Mouse (Mus musculus): ENCODE results near the gene Dnm1.
"Not testable (repeated sequence)": the region's sequence is repeated elsewhere in the genome, so short reads cannot be mapped to it uniquely, and the experiment has no call there.

Dnm1 gene

DNA sequence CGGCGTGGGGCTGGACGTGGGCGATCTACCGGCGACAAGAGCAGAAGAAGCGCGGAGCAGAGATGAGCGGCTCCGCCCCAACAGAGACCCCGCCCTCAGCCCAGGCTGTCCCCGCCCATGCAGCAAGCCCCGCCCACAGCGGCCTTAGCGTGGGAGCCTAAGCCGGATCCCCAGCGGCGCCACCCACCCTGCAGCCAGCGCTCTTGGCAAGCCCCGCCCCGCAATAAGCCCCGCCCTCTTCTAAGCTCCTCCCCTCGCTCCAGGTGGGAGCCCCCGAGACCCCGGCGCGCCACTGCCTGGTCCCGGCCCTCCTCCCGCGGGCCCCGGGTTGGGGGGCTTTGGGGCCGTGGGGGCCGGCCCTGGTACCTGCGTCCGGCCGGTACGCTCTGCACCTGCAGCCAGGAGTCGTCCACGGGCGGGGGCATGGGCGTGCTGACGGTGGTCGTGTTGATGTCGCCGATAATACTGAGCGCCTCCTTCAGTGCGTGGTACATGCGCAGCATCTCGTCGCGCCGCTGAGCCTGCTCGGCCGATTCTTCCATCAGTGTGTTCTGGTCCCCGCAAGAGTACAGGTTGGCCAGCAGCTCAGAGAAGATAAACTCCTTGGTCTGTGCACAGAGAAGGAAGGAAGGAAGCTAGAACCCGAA, 40.7 kb downstream of the Dnm1 start:
- DNase-seq (ENCODE audit: low read depth, low spot score) = no peak

DNA sequence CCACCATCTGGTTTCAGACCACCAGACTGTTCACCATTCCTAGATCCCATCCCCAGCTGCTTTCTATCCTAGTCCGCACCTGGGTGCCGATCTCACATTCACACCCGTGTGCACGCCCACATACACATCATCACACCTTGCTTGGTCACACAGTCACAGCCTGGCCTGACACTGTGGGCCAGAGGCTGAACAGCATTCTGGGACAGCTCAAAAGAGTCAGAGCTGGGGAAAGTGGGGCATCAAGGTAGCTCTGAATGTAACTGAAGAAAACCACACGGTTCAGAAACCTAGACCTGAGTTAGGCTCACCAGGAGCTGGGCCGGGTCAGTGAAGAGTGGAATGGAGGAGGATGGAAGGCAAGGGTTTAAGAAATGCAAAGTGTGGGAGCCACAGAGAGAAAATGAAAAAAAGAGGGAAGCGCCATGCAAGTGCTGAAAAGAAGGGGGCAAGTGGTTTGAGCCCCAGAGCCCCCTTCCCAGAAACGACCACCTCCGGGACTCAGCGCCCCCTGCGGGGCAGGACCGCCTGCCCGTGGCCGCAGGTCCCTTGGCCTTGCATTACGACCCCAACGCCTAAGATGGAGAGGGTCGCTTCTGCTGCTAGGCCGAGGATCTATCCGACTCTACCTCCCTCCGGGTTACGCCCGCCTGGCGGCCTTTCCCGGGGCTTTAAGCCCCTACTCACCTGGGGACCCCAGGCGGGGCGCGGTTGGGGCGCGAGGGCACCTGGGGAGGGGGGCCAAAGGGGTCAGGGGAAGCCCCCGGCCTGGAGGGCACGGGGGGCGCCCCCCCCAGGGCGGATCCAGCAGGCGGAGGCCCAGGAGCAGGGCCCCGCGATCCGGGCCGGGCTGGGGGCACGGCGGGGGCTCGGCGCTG, 41.5 kb downstream of the Dnm1 start:
- DNase-seq (ENCODE audit: low read depth, low spot score) = no peak

DNA sequence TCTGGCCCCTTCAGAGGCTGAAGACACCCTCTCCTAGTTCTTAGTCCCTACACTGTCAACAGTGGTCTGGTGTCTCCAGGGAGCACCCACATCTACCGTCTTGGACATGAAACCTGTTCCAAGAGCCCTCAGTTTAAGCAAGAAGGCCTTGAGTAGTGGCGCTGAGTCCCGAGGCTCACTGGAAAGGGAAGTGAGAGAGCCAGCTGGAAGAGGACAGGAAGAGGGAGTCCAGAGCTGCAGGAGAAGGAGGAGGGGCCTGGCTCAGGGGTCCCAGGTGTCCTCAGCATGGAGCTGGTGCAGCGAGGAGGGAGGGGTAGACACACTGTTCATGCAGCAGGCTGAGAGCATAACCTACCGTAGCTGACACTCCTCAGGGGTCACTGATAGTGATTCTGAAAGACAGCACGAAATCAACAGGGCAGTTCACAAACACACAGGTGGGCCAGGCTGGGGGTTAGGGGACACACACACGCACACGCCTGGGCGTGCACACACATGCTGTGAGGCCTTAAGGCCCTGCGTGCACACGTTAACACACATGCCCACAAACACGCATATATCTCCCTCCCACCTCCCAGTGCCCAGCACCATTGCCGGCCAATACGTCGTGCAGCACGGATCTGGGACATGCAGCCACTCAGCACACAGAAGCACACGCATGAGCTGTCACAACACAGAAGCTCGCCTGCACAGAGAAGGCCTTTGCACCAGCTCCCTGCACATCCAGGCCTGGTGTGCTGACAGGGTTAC, 42.9 kb downstream of the Dnm1 start:
- DNase-seq (ENCODE audit: low read depth, low spot score) = no peak

DNA sequence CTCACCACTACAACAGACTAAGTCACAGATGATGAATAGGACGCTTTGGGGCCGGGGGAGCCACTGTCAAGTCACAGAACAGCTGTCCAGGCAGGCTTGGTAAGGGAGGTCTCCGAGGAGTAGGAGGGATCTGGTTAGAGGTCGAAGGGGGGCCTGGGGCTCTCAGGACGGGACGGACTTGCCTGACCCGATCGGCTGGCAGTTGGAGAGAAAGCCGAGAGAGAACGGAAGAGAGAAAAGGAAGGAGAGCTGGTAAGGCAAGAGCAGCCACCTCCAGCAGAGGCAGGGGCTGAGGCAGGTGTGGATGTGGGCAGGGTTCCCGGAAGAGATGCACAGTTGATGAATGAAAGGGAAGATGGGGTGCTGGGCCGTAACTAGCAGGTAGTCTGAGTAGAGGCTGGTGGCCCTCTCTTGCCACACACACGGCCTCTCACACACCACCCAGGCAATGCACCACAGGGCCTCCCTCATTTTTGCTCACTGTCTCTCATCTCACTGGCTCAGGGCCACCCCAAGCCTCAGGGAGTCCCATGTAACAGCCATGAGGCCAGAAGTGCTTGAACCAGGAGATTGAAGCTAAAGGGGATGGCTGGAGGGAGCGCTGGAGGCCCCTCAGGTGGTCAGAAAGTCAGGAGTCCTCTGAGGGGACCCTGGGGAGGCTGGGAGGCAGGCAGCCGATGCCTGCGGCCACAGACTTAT, 44.1 kb downstream of the Dnm1 start:
- DNase-seq (ENCODE audit: low read depth, low spot score) = no peak

DNA sequence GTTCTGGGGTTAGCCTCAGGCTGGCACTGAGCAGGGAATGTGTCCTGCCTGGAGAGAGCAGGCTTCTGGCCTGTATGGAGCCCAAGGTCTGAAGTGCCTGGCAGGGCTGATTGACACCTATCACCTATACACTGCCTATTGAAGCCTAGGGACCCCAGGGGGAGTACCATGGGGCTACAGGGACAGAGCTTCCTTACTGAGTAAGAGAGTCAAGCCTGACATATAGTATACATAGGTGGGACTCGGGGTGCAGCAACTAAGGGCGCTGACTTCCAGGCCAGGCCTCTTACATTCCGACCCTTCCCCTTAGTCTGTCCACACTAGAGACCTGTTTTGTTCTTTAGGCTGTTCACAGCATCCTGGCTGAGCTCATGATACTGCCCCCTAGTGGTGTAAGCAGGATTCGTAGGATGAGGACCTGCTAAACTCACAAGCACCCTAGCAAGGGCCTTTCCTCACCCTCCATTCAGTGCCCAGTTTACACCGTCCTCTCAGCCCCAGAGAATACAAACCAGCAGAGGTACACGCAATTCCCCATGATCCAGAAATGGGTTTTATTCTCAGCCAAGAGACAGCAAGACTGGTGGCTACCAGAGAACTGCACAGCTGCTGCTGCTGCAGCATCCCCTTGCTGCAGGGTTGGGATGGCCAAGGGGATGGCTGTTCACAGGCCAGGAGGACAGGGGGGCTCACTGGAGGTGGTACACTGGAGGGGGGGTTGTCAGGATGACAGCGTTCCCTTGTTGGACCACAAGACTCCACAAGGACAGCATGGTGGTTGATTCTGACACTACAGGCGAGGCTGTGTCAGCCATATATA, 45.0 kb downstream of the Dnm1 start:
- no peak for DNase-seq (ENCODE audit: low read depth, low spot score)

DNA sequence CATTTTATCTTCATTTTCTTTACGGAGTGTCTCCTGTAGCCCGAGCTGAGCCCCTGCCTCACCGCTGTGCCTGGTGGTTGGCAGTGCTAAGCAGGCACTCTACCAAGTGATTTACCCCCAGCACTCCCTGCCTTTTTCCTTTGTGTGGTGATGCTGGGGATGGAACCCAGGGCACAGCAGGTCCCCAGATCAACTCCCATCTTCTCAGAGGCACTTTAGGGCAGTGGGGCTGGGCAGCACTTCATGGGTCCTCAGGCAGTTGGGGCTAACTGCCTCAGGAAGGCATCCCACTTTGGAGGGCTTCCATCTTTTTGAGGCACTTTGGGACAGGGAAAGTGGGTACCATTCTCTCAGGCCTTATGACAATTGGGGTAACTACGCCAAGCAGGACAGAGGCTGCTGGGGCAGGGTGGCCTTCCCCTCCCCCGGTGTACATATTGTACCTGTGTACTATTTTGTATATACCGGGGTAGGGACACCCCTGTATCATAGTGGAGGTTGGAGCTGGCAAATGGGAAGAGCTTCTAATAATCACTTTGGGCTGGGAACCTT, 45.8 kb downstream of the Dnm1 start:
- no peak for DNase-seq (ENCODE audit: low read depth, low spot score)

DNA sequence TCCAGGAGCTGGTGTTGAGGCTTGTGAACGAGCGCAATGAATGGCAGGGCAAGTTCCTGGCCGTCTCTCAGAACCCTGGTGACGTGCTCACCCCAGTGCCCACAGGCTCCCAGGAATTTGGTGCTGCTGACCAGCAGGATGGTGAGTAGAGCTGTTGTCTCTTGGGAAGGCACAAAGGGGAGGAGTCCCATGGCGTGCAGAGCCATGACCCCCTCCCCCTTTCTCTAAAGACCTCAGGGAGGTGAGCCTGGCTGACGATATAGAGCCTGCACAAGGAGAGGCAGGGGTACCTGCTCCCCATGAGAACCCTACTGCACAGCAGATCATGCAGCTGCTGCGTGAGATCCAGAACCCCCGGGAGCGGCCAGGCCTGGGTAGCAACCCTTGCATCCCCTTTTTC, 47.0 kb downstream of the Dnm1 start:
- no peak for DNase-seq (ENCODE audit: low read depth, low spot score)

DNA sequence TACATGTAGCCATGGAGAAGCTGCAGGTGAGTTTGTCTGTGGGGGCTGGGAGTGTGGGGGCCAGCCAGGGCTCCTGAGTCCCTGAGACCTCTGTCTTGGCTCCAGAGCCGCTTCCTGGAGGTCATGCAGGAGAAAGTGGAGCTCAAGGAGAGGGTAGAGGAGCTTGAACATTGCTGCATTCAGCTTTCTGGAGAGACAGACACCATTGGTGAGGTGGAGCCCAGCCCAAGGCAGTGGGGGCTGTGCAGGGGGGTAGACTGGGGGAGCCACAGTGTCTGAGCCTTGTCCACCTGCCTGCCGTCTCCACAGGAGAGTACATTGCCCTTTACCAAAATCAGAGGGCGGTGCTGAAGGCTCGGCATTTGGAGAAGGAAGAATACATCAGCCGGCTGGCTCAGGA, 47.5 kb downstream of the Dnm1 start:
- DNase-seq (ENCODE audit: low read depth, low spot score) = no peak

DNA sequence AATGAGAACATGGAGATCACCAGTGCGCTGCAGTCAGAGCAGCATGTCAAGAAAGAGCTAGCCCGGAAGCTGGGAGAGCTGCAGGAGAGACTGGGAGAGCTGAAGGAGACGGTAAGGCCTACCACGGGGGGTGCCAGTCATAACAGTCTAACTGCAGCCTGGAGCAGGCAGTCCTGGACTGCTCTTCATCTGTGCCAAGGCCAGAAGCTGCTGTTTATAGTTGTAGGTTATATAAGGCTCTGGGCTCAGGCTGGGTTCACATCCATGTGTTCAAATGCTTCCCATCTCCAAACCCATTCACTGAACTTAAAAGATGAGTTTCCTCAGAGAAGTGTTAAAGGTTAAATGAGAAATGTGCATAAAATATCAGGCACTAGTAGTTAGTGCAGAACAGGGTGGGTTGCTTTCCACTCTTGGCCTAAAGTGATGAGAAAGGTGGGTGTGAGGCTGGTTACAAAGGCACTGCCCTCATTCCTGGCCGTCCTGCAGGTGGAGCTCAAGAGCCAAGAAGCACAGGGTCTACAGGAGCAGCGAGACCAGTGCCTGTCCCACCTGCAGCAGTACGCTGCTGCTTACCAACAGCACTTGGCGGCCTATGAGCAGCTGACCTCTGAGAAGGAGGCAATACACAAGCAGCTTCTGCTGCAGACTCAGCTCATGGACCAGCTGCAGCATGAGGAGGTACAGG, 48.8 kb downstream of the Dnm1 start:
- no peak for DNase-seq (ENCODE audit: low read depth, low spot score)

DNA sequence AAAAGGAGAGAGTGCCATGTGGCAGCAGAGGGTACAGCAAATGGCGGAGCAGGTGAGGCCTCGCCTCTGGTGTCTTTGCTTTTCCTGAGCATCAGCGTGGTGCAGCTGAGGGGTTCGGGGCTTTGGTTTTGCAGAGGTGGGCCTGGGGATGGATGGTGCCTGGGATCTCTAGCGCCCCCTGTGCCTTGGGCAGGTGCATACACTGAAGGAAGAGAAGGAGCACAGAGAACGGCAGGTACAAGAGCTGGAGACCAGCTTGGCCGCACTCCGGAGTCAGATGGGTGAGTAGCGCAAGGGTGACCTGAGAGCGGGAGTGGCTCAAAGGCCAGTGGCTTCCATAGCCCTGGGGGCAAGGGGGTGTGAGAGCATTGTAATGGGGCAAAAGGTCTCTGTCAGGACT, 50.2 kb downstream of the Dnm1 start:
- DNase-seq (ENCODE audit: low read depth, low spot score) = no peak

DNA sequence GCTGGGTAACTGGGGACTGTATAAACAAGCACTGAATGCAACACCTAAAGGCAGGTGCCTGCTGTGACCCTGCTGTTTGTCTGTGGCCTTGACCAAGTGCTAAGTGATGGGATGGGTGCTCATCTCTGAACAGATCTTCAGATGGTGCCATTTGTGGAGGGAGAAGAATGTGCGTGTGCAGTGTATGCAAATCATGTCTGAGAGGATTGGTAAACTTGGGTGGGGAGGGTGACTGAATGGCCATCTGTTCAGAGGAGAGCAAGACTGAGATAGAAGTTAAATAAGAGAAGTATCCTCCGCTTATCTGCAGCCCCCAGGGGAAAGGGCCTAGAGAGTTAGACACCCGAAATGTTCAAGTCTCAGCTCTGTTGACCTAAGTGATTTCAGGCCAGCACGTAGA, 53.7 kb downstream of the Dnm1 start:
- no peak for DNase-seq (ENCODE audit: low read depth, low spot score)

DNA sequence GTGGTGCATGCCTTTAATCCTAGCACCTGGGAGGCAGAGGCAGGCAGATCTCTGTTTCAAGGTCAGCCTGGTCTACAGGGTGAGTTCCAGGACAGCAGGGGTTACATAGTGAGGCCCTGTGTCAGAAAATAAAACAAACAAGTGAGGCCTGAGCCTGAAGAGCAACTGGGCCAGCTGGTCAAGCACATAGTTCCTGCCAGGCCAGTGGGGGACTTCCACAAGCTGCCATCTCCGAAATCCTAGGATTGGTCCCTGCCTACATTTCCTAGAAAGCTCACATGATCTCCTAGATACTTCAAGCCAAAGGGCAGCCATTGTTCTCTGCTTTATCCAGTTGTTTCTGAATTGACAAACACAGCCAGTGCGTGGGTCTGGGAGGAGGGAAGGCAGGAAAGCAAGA, 57.3 kb downstream of the Dnm1 start:
- DNase-seq (ENCODE audit: low read depth, low spot score) = not testable (repeated sequence)

DNA sequence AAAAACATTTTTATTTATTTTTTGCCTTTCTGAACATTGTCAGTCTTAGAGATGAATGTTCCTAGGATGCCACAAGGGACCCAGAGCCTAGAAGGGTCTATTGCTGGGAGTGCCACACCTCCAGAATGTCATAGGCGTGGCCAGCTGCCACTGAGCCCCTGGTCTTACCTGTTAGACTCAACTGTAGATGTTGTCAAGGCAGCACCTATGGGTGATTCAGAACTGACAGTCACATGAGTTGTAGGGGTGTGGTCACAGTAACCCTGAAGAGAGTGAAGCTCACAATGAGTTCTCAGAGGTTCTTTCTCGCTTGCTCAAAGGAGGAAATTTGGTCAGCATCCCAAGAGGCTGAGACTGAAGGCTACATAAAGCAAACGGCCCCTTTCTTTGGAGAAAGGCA, 57.9 kb downstream of the Dnm1 start:
- no peak for DNase-seq (ENCODE audit: low read depth, low spot score)

DNA sequence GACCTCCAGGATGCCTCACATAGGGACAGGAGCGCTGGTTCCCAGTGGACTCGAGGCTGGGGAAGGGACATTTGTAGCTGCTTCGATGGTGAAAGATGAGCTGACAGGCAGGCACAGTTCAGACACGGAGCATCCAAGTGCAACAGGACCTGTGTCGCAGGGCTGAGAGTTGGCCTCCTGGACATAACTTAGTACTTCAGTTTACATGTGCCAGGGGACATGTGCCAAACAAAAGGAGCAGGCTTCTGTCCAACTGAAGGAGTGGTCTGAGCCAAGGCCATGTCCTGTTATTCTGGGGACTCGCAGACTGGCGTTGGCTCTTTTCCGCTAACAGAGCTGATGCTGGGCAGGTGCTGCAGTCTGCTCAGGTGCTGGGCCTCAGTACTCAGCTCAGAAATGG, 58.8 kb downstream of the Dnm1 start:
- DNase-seq (ENCODE audit: low read depth, low spot score) = no peak

DNA sequence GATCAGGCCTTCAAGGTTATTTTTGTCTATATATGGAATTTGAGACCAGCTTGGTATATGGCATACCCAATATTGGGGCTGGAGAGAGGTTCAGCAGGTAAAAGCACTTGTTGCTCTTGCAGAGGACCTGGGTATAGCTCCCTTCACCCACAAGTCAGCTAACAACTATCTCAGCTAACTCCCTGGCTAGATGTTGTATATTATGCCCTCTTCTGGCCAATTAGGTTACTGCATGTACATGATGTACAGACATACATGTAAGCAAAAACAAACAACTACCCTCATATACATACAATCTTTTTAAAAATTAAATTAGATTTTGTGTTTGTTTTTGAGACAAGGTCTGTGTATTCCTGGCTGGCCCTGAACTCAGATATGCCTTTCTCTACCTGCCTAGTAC, 63.6 kb downstream of the Dnm1 start:
- no peak for DNase-seq (ENCODE audit: low read depth, low spot score)

DNA sequence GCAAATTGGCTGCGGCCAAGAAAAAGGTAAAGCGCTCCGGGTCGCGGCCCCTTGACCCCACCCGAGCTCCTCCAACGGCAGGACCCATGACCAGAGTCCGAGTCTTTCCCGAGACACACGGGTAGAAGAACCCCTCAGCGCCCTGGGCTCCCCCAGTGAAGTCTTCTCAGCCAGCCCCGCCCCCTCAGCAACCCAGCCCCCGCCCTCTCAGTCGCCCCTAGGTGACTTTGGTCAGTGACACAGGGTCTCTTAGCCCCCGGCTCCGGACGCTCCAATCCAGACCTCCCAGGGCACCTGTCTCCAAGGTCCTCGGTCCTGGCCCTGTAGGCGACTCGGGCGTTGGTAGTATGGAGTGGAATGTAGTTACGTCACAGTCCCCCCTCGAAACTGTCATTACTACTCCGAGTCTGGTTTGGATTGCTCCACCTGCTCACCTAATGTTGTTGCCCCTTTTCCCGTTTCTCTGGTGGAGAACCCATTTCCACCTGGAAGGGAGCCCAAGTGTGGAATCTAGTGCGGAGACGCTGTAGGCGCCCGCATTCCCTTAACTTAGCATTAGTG, 64.7 kb downstream of the Dnm1 start:
- no peak for DNase-seq (ENCODE audit: low read depth, low spot score)

DNA sequence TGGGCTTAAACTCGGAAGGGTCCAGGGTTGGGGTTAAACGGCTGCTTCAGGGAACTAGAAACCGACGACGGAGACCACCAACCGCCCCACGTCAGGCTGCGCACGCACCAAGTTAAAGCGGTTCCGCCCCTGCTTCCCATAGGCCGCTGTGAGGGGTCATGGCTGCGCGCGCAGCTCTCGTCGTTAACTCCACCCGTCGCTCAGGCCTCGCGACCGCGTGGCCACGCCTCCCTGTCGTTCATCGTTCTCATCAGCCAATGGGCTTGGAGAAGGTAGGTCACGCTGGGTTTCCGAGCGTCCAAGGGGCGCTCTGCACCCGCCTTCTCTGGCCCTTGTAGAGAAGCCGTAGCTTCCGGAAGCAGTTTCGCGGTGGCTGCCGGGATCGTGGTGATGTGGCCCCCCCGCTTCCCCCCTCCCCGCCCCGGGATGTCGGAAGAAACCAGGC, 65.2 kb downstream of the Dnm1 start, which contains the start of gene Swi5:
Gene Swi5 (minus strand): TSS at position 153 of the 445 bp plus-strand sequence.
- DNase-seq (ENCODE audit: low read depth, low spot score) = peak; percentile 99

DNA sequence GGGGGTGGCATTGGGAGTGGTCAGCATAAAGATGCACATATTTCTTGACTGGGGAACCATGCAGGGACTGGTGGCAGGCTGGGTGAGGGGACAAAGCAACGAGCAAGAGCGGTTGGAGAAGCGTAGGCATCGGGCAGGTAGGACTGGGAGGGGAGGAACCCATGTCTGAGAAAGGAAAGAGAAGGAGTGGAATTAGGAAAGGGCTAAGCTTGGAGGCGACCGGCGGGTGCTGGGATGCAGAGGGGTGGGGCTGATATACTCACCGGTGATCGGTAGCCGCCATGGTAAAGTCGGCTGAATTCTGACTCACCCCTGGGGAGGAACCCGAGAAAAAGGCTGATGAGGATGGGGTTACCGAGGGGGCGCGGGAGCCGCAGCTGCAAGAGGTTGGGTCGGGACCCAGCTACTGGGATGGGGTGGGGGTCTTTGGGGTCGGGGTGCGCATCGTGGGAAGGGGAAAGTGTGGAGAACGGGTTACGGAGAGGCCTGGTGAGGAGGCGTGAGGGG, 65.8 kb downstream of the Dnm1 start, which contains the start of gene Golga2:
Gene Golga2 (plus strand): TSS at position 51 of the 507 bp plus-strand sequence.
- no peak for DNase-seq (ENCODE audit: low read depth, low spot score)

DNA sequence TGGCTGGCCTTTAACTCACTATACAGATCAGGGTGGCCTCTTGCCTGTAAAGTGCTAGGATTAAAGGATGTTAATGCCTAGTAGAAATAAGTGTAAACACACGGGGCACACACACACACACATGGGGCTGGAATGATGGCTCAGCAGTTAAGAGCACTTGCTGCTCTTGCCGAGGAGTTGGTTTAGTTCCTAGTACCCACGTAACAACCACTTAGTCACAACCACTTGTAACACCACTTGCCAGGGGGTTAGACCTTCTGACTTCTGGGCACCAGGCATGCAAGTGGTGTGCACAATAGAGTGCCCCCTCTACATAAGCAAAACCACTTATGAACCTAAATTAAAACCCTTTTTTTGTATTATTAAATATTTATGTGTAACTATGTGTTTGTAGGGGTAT, 69.2 kb downstream of the Dnm1 start:
- DNase-seq (ENCODE audit: low read depth, low spot score) = no peak
